8 mouse cellular contexts compared by ENCODE assay signal in genomic region chr3:105825501-105826161, GRCm38 (mm10). TPM values are rescaled to one million over a fixed set of nuclear protein-coding genes. Genes with fewer than 3 reads are reported as not detected.
DNase-seq lines count a peak whose midpoint lies in the region.

No protein-coding gene starts in this region.

- intact Hi-C loops in heart, postnatal 10 days (cut with DNase I), result loop anchor here (2.0 to 5.0 kb wide), 3 partner anchors 25 to 67 kb away; partner anchors contain the start of gene Rap1a

- peak; percentile 71 to 86 for DNase-seq in adrenal gland, adult (ENCODE audit: inconsistent age in 2 of 2, low spot score in 1 of 2)
- DNase-seq in adrenal gland, postnatal 4 days (ENCODE audit: low spot score in 2 of 2), result no peak
- DNase-seq in adrenal gland, postnatal 36 days, result peak; percentile 46 to 78
- peak; percentile 78 to 79 for DNase-seq in heart, postnatal 10 days
- peak; percentile 65 to 83 for DNase-seq in lung, adult 18-20 months
- peak; percentile 28 for DNase-seq in testis, postnatal 14 days (ENCODE audit: low spot score)
- DNase-seq in thymus, adult 18-20 months, result no peak
- no peak for DNase-seq in layer of hippocampus, postnatal 36 days

RNA-seq across cellular contexts. Expression of gene Rap1a, which starts 24.5 kb away (rescaled TPM):
- 100 to 1,000 TPM; 170 to 173 TPM for total RNA-seq in adrenal gland, postnatal 4 days (2021)
- 100 to 1,000 TPM; 192 to 211 TPM for total RNA-seq in adrenal gland, postnatal 36 days (2021)
- total RNA-seq in heart, postnatal 10 days (2021), result 100 to 1,000 TPM; 127 to 130 TPM
- total RNA-seq in layer of hippocampus, postnatal 36 days (2021), result 100 to 1,000 TPM; 101 to 103 TPM

RNA-seq across cellular contexts. Expression of gene Adora3, which starts 45.0 kb away (rescaled TPM):
- under 1 TPM; 0.17 to 0.25 TPM for total RNA-seq in adrenal gland, postnatal 4 days (2021)
- total RNA-seq in adrenal gland, postnatal 36 days (2021), result under 1 TPM in 1 of 2 experiments, not detected in 1; 0.40 TPM
- under 1 TPM in 1 of 2 experiments, not detected in 1; 0.26 TPM for total RNA-seq in heart, postnatal 10 days (2021)
- under 1 TPM; 0.83 to 1.00 TPM for total RNA-seq in layer of hippocampus, postnatal 36 days (2021)

RNA-seq across cellular contexts. Expression of gene Tmigd3, which starts 45.1 kb away (rescaled TPM):
- under 1 TPM in 1 of 2 experiments, not detected in 1; 0.25 TPM for total RNA-seq in adrenal gland, postnatal 4 days (2021)
- under 1 TPM in 1 of 2 experiments, not detected in 1; 0.33 TPM for total RNA-seq in adrenal gland, postnatal 36 days (2021)
- not detected for total RNA-seq in heart, postnatal 10 days (2021)
- total RNA-seq in layer of hippocampus, postnatal 36 days (2021), result not detected

Comparison
In these comparisons a context has a peak if more than half of its experiments do, and no peak if none do; other contexts are left out.
1. DNase-seq: peak in adrenal gland, adult (2 of 2), adrenal gland, postnatal 36 days (2 of 2), heart, postnatal 10 days (2 of 2), lung, adult 18-20 months (2 of 2) and testis, postnatal 14 days (single experiment); none in adrenal gland, postnatal 4 days (0 of 2), thymus, adult 18-20 months (0 of 2) and layer of hippocampus, postnatal 36 days (0 of 2).